Mouse (Mus musculus): Measurements from ENCODE around the gene Mon2. TPM values are rescaled to one million over a fixed set of nuclear protein-coding genes. Genes with fewer than 3 reads are reported as not detected.

Gene Mon2
- polyA plus RNA-seq, 1 experiment, result 69.0 TPM

DNA sequence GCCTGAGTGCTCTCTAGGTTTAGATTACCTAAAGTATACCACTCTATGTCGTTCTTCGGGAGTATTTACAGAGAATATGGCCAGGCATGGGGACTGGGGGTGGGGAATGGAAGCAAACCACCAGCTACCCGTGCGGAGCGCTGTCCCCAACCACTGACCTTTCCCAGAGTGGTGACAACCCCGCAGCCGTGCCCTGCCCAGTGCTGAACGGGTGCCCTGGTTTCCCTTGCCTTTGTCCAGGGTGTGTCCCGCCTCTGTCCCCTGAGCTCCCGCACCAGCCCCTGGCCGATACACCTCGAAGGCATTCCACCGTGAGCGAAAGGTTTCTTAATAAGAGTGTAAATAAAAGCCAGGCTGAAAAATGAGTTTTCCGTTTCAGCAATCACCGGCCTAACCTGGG is 115.6 kb downstream of the Mon2 start:
- 49% methylated on average over 16 of the region's 16 CpGs for WGBS
- Histone ChIP-seq H3K4me1 (ENCODE audit: control insufficient read depth, insufficient read depth, low read length) (no peaks in the 10 kb centered on the region), H3K4me3 (replicated peaks; ENCODE audit: extremely low read depth, low read depth, low read length) (no peak overlapping the region)
- no peak for DNase-seq
- no peak for TF ChIP-seq CTCF (IDR thresholded peaks at IDR 0.05; ENCODE audit: insufficient read depth, low read length)
- TF ChIP-seq POLR2A (IDR thresholded peaks at IDR 0.05; ENCODE audit: borderline replicate concordance, extremely low read depth, low read depth, low read length), result no peak

DNA sequence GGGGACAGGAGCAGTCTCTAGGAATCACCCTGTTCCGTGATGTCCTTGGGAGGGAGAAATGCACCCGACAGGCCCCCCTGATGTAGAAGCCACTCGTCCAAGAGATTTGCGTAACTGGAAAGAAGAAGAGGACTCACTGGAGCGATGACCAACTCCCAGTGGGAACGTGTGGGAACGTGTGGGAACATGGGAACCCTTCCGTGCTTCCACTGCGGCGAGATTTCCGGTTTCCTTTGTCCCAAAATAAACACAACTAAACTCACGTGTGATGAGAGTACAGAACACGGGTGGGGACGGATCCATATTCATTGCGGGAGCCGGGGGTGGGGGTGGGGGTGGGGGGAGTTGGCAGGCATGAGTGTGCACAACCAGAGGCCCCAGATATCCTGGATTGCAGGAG is 116.1 kb downstream of the Mon2 start:
- TF ChIP-seq CTCF (IDR thresholded peaks at IDR 0.05; ENCODE audit: insufficient read depth, low read length) (no peak), POLR2A (IDR thresholded peaks at IDR 0.05; ENCODE audit: borderline replicate concordance, extremely low read depth, low read depth, low read length) (no peak)
- no peak overlapping the region for H3K4me3 ChIP-seq (replicated peaks; ENCODE audit: extremely low read depth, low read depth, low read length)
- H3K4me1 ChIP-seq (ENCODE audit: control insufficient read depth, insufficient read depth, low read length), result no peaks in the 10 kb centered on the region
- WGBS, result 67% methylated on average over 16 of the region's 16 CpGs
- DNase-seq, result no peak

DNA sequence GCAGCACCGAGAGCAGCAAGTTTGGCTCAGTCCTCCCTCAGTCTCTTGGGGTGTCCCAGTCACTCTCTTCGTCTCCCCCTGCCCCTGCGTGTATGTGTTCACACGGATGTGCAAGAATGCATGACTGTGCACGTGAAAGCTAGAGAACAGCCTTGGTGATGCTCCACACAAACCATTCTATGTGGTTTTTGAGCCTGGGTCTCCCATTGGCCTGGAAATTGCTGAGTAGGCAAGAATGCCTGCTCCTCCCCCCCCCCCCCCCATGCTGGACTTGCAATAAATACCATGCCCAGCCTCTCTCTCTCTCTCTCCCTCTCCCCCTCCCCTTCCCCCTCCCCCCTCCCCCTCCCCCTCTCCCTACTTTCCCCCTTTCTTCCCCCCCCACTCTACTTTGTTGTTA is 117.6 kb downstream of the Mon2 start:
- no peak for DNase-seq
- no peaks in the 10 kb centered on the region for H3K4me1 ChIP-seq (ENCODE audit: control insufficient read depth, insufficient read depth, low read length)
- H3K4me3 ChIP-seq (replicated peaks; ENCODE audit: extremely low read depth, low read depth, low read length), result no peak overlapping the region
- WGBS, result 91% methylated on average over 5 of the region's 5 CpGs
- TF ChIP-seq CTCF (IDR thresholded peaks at IDR 0.05; ENCODE audit: insufficient read depth, low read length), result no peak
- no peak for TF ChIP-seq POLR2A (IDR thresholded peaks at IDR 0.05; ENCODE audit: borderline replicate concordance, extremely low read depth, low read depth, low read length)

DNA sequence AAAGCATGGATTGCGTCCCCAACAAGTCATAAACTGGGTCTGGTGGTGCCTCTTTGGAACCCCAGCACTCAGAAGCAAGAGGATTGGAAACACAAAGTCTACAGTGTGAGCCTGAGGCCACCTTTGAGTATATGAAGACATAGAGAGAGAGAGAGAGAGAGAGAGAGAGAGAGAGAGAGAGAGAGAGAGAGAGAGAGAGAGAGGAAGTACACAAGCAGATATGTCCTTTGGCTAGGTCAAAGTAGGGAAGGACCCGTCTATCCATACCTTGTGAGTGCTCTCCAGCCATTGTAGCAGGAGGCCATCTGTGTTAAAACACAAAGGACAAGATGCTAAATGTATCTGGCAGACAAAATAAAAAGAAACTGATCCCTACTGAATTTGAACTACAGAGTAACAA is 118.4 kb downstream of the Mon2 start:
- DNase-seq, result no peak
- TF ChIP-seq CTCF (IDR thresholded peaks at IDR 0.05; ENCODE audit: insufficient read depth, low read length), result no peak
- H3K4me1 ChIP-seq (ENCODE audit: control insufficient read depth, insufficient read depth, low read length), result no peaks in the 10 kb centered on the region
- H3K4me3 ChIP-seq (replicated peaks; ENCODE audit: extremely low read depth, low read depth, low read length), result no peak overlapping the region
- WGBS, result 74% methylated on average over 2 of the region's 2 CpGs

DNA sequence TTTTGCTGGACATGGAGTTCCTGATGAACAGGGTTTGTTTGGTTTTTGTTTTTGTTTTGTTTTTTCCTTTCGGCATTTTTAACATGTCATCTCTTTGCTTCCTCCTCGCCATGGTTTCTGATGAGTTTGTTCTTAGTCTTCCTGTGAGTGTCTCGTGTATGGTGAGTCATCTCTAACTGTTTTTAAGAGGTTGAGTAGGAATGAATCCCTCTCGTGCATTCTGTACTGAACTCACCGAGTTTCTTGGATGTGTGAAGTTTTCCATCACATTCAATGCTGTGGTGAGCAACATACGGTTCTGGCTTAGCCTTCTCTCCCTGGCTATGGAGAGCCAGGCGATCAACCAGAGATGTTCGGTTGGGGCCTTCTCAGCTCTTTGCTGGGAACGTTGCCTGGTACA is 122.7 kb downstream of the Mon2 start:
- no peak for DNase-seq
- Histone ChIP-seq H3K4me1 (ENCODE audit: control insufficient read depth, insufficient read depth, low read length) (no peaks in the 10 kb centered on the region), H3K4me3 (replicated peaks; ENCODE audit: extremely low read depth, low read depth, low read length) (no peak overlapping the region)
- 70% methylated on average over 9 of the region's 9 CpGs for WGBS
- TF ChIP-seq CTCF (IDR thresholded peaks at IDR 0.05; ENCODE audit: insufficient read depth, low read length) (no peak), POLR2A (IDR thresholded peaks at IDR 0.05; ENCODE audit: borderline replicate concordance, extremely low read depth, low read depth, low read length) (no peak)

DNA sequence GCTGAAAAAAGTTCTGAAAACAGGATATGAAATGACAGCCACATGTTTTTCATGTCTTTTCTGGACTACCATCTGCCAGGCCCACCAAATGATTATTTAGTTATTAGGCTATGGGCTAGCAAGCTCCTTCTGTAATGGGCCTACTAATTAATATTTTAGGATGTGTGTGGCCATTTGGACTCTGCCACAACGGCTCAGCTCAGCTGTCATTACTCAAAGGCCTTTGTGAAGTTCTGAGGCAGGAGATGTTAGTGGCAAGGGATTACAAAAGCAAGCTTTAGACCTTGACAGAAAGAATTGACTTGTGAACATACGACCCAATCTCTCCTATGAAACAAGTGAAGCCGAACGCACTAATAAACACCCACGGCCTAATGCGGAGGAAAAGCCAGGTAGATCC is 125.3 kb downstream of the Mon2 start:
- TF ChIP-seq POLR2A (IDR thresholded peaks at IDR 0.05; ENCODE audit: borderline replicate concordance, extremely low read depth, low read depth, low read length), result no peak
- TF ChIP-seq CTCF (IDR thresholded peaks at IDR 0.05; ENCODE audit: insufficient read depth, low read length), result no peak
- H3K4me3 ChIP-seq (replicated peaks; ENCODE audit: extremely low read depth, low read depth, low read length), result no peak overlapping the region
- no peaks in the 10 kb centered on the region for H3K4me1 ChIP-seq (ENCODE audit: control insufficient read depth, insufficient read depth, low read length)
- DNase-seq, result no peak
- WGBS, result 87% methylated on average over 6 of the region's 6 CpGs

DNA sequence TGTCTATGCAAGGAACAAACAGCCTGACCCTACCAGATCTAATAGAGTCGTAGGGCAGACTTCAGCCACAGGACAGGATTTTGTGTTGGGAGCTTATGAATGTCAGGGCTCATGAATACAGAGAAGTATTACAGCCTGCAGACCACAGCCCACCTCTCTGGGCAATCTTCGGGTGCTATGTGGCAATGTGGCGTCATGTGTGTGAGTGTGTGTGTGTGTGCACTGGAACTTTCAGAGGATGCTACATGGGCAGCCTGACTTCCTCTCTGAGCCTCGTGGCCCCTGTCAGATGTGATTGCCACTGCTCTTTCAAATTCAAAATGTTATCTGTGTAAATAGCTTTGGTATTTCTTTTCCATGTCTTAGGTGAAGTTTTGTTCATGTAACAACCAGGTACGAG is 131.4 kb downstream of the Mon2 start:
- 71% methylated on average over 5 of the region's 5 CpGs for WGBS
- TF ChIP-seq CTCF (IDR thresholded peaks at IDR 0.05; ENCODE audit: insufficient read depth, low read length) (no peak), POLR2A (IDR thresholded peaks at IDR 0.05; ENCODE audit: borderline replicate concordance, extremely low read depth, low read depth, low read length) (no peak)
- no peak for DNase-seq
- Histone ChIP-seq H3K4me3 (replicated peaks; ENCODE audit: extremely low read depth, low read depth, low read length) (no peak overlapping the region), H3K4me1 (ENCODE audit: control insufficient read depth, insufficient read depth, low read length) (no peaks in the 10 kb centered on the region)

DNA sequence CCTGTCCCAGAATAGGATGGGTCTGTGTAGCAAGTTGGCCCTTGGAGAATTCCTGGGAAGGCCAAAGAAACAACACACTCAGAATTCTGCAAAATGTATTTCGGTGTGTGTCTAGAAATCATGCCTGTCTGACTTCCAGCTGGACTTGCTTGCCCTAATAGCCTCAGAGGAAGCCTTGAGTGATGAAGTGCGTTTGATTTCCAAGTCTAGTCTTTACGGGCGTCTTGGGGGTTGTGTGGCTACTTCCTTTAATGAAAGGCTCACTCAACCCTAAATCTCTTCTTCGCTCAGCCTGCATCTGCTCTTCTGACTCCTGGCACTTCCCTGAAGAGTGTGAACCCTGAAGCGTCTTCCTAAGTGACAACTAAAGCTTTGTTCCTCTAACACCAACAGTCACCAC is 132.5 kb downstream of the Mon2 start:
- no peak for DNase-seq
- no peak for TF ChIP-seq POLR2A (IDR thresholded peaks at IDR 0.05; ENCODE audit: borderline replicate concordance, extremely low read depth, low read depth, low read length)
- TF ChIP-seq CTCF (IDR thresholded peaks at IDR 0.05; ENCODE audit: insufficient read depth, low read length), result no peak
- H3K4me3 ChIP-seq (replicated peaks; ENCODE audit: extremely low read depth, low read depth, low read length), result no peak overlapping the region
- no peaks in the 10 kb centered on the region for H3K4me1 ChIP-seq (ENCODE audit: control insufficient read depth, insufficient read depth, low read length)
- WGBS, result 53% methylated on average over 6 of the region's 6 CpGs

DNA sequence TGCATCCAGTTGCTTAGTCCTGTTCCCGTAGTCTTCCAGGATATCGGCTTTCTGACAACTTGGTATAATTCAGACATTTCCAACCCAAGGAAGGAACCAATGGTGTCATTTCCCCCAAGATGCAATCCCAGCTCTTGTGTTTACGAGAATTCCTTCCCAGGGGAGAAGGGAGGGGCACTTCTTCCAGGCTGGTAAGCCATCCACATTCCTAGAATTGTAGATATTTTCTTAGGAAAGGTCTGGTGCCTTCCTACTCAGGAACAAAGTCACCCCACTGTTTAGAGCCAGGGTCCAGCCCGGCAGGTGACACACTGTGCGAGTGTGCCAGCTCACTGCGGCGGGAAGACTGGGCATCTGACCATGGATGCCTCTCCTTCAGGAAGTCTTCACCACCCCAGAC is 133.5 kb downstream of the Mon2 start:
- TF ChIP-seq POLR2A (IDR thresholded peaks at IDR 0.05; ENCODE audit: borderline replicate concordance, extremely low read depth, low read depth, low read length), result no peak
- TF ChIP-seq CTCF (IDR thresholded peaks at IDR 0.05; ENCODE audit: insufficient read depth, low read length), result no peak
- no peak for DNase-seq
- no peaks in the 10 kb centered on the region for H3K4me1 ChIP-seq (ENCODE audit: control insufficient read depth, insufficient read depth, low read length)
- H3K4me3 ChIP-seq (replicated peaks; ENCODE audit: extremely low read depth, low read depth, low read length), result no peak overlapping the region
- WGBS, result 52% methylated on average over 7 of the region's 7 CpGs

Other genes with a start within 250 kb of the Mon2 start
- gene Usp15, start 120.5 kb upstream of the Mon2 start, polyA plus RNA-seq (2012; rRNA removed), result 4.3 and 8.1 TPM in 2 replicates
- 0.07 TPM in 1 of 2 replicates, not detected in the other for gene Fam19a2, start 187.5 kb upstream of the Mon2 start, polyA plus RNA-seq (2012; rRNA removed)